Mouse (Mus musculus): ENCODE data around the gene Echdc3. TPM values are rescaled to one million over a fixed set of nuclear protein-coding genes. Genes with fewer than 3 reads are reported as not detected.
A peak's percentile ranks its signal among the peaks of the same experiment; 100 is the strongest.

Echdc3 gene
- polyA plus RNA-seq, 1 experiment from 2014 or later: 6.0 TPM

DNA sequence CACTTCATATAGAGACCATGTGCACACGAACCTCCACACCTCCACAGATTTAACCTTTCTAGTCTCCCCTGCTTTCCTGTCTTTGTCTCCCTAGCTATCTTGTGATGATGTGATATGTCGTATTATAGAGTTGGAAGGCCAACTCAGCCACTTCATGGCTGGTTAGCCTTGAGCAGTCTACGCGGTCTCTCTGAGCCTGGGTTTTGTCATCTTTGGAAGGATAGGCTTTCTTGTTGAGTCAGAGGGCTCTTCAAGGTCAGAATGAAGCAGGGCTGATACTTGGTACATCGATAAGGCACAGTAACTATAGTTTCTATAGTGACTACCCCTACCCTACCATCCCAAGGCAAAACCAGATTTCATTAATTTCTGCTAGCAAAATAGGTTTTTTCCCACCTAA is 28.6 kb upstream of the Echdc3 start:
- Histone ChIP-seq H3K4me2 (no peak overlapping the region), H3K27ac (no peak overlapping the region), H3K9ac (no peak overlapping the region), H3K9me3 (no peaks in the 10 kb centered on the region), H3K36me3 (no peaks in the 10 kb centered on the region), H3K4me3 (no peak overlapping the region), H3K27me3 (no peaks in the 10 kb centered on the region), H3K4me1 (no peaks in the 10 kb centered on the region)
- no peak for ATAC-seq (ENCODE audit: insufficient number of reproducible peaks, low FRiP score, low TSS enrichment, low read depth)
- WGBS: 87% methylated on average over 5 of the region's 5 CpGs

DNA sequence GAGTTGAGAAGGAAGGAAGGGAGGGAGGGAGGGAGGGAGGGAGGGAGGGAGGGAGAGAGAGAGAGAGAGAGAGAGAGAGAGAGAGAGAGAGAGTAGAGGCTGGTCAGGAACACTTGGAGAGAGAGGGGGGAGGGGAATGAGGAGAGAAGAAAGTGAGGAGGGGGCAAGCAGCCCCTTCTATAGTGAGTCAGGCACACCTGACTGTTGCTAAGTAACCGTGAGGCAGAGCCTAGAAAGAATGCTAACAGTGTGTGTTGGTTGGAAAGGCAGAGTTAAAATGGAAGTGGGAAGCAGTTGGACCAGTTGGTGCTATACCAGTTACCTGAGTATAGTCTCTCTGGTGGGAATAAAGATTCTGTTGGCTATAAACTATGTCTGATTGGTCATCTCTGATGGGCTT is 27.2 kb upstream of the Echdc3 start:
- no peak overlapping the region for H3K4me3 ChIP-seq
- no peaks in the 10 kb centered on the region for H3K9me3 ChIP-seq
- WGBS: 71% methylated on average over 1 of the region's 1 CpGs
- no peak overlapping the region for H3K4me2 ChIP-seq
- H3K27ac ChIP-seq: no peak overlapping the region
- no peak for ATAC-seq (ENCODE audit: insufficient number of reproducible peaks, low FRiP score, low TSS enrichment, low read depth)
- H3K36me3 ChIP-seq: no peaks in the 10 kb centered on the region
- H3K4me1 ChIP-seq: no peaks in the 10 kb centered on the region
- H3K27me3 ChIP-seq: no peaks in the 10 kb centered on the region
- H3K9ac ChIP-seq: no peak overlapping the region

DNA sequence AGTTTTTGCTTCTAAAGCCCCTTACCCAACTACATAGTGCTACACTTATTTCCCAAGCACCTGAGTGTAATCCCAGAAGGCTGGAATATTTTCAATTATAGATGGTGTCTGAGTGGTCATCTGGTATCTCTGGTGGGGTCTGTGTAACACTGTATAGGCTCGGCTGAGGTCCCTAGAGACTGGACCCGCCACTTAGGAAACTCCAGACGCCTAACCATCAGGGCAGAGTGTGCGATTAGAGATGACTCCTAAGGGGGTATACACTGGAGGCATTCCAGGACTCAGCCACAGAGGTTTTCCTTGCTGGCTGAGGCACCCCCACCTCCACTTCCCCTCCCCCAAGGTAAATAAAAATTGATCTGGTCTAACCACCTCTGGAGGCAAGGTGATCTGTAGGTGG is 26.5 kb upstream of the Echdc3 start:
- H3K4me1 ChIP-seq: no peaks in the 10 kb centered on the region
- WGBS: 58% methylated on average over 4 of the region's 4 CpGs

DNA sequence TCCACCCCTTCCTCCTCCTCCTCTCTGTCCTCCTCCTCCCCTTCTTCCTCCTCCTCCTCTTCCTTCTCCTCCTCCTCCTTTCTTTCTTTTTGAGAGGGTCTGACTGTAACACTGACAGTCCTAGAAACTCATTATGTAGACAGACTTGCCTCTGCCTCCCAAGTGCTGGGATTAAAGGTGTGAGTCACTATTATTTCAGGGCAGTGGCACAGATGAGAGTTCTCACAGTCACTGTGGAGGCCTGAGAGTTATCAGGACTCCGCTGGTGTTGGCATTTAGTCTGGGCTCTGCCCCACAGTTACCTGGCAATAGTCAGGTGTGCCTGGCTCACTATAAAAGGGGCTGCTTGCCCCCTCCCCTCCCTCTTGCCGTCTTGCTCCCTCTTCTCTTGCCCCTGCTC is 25.8 kb upstream of the Echdc3 start:
- H3K27ac ChIP-seq: no peak overlapping the region
- no peaks in the 10 kb centered on the region for H3K9me3 ChIP-seq
- no peaks in the 10 kb centered on the region for H3K4me1 ChIP-seq
- H3K4me3 ChIP-seq: no peak overlapping the region
- ATAC-seq (ENCODE audit: insufficient number of reproducible peaks, low FRiP score, low TSS enrichment, low read depth): no peak
- 46% methylated on average over 2 of the region's 2 CpGs for WGBS
- H3K36me3 ChIP-seq: no peaks in the 10 kb centered on the region
- H3K4me2 ChIP-seq: no peak overlapping the region
- H3K27me3 ChIP-seq: no peaks in the 10 kb centered on the region
- H3K9ac ChIP-seq: no peak overlapping the region

More for the DNA sequence above, 26.5 kb upstream of the Echdc3 start:
- no peak overlapping the region for H3K27ac ChIP-seq
- no peaks in the 10 kb centered on the region for H3K9me3 ChIP-seq
- H3K9ac ChIP-seq: no peak overlapping the region
- H3K36me3 ChIP-seq: no peaks in the 10 kb centered on the region
- no peak for ATAC-seq (ENCODE audit: insufficient number of reproducible peaks, low FRiP score, low TSS enrichment, low read depth)
- no peak overlapping the region for H3K4me2 ChIP-seq
- H3K4me3 ChIP-seq: no peak overlapping the region
- H3K27me3 ChIP-seq: no peaks in the 10 kb centered on the region

DNA sequence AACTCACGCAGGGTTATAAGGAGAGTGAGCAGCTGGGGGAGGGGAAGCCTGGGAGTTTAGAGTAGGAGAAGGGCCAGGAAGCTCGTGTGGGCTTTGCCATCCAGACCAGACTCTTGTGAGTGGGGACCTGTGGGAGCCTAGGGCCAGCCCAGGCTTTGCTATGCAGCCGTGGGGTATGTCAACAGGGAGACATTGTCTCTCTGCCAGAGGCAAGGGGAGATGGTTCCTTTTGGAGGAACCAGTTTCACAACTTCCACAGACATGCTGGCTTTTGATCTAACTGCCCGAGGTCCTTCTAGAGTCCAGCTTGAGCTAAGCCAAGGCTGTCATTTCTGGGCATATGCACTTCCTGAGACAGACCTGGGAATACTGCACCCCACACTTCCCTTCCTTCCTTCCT is 25.4 kb upstream of the Echdc3 start:
- no peak for ATAC-seq (ENCODE audit: insufficient number of reproducible peaks, low FRiP score, low TSS enrichment, low read depth)
- Histone ChIP-seq H3K36me3 (no peaks in the 10 kb centered on the region), H3K4me3 (no peak overlapping the region), H3K4me1 (no peaks in the 10 kb centered on the region), H3K9me3 (no peaks in the 10 kb centered on the region), H3K27me3 (no peaks in the 10 kb centered on the region), H3K4me2 (no peak overlapping the region), H3K27ac (no peak overlapping the region), H3K9ac (no peak overlapping the region)
- WGBS: 36% methylated on average over 4 of the region's 4 CpGs

DNA sequence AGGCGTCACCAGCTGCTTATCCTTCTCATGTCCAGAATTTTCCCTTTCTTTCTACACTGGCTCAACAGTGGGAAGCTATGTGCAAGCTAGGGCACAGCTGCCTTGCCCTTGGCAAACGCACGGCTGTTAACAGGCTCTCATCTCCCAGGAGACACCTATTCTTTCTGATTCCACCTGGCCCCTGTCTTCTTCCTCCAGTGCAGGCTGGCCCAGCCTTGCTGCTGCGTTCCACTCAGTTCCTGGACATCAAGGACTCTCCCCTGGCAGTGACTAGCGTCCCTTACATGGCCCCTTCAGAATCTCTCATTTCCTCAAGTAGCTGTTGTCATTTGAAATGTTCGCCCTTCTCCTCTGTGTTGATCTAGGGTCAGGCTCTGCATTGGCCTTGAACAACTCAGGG is 20.5 kb upstream of the Echdc3 start:
- no peak for ATAC-seq (ENCODE audit: insufficient number of reproducible peaks, low FRiP score, low TSS enrichment, low read depth)
- Histone ChIP-seq H3K9ac (no peak overlapping the region), H3K36me3 (no peaks in the 10 kb centered on the region), H3K9me3 (no peaks in the 10 kb centered on the region), H3K27me3 (no peaks in the 10 kb centered on the region), H3K27ac (no peak overlapping the region), H3K4me1 (no peaks in the 10 kb centered on the region), H3K4me3 (no peak overlapping the region), H3K4me2 (no peak overlapping the region)
- 63% methylated on average over 6 of the region's 6 CpGs for WGBS

DNA sequence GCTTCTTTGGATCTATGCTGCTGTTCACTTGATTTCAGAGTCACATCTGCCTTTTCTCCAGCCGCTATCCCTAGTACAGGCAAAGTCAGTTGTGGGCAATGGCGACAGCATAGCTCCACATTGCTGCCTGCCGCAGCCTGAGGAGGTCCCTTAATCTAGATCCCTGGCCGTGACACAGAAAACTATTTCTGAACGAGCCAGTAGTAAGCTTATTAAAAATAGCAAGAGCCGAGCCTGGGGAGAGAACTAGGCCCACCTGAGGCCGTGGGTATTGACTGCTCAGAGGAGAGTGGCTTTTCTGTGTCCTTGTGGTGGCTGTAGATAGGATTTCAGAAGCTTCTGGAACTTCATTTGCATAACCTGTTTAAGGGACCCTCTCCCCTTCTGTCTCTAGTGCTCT is 19.9 kb upstream of the Echdc3 start:
- Histone ChIP-seq H3K27me3 (no peaks in the 10 kb centered on the region), H3K4me1 (no peaks in the 10 kb centered on the region), H3K9me3 (no peaks in the 10 kb centered on the region), H3K9ac (no peak overlapping the region), H3K4me3 (no peak overlapping the region), H3K27ac (no peak overlapping the region), H3K4me2 (no peak overlapping the region), H3K36me3 (no peaks in the 10 kb centered on the region)
- WGBS: 79% methylated on average over 7 of the region's 7 CpGs
- no peak for ATAC-seq (ENCODE audit: insufficient number of reproducible peaks, low FRiP score, low TSS enrichment, low read depth)

DNA sequence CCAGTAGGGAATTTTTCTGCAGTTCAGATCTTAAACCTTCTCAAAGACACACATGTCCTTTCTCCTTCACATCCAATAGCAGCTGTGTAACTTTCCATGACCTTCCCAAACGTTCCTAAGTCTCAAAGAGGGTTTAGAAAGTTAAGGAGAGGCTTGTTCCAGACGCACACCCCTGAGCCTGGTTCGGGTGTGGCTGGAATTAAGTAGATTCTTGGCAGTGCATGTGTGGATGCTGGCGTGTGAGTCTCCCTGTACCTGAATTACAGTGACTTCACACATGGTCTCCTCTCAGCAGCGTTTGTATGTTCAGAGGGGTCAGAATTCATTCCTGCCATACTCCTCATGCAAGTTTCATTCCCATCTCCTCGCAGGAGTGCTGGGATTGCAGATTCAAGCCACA is 18.0 kb upstream of the Echdc3 start:
- Histone ChIP-seq H3K4me2 (no peak overlapping the region), H3K36me3 (no peaks in the 10 kb centered on the region), H3K4me3 (no peak overlapping the region), H3K27ac (peak overlapping the region; percentile 52; the same call in 1 of the 2 replicates), H3K9me3 (no peaks in the 10 kb centered on the region), H3K4me1 (no peaks in the 10 kb centered on the region), H3K27me3 (no peaks in the 10 kb centered on the region), H3K9ac (no peak overlapping the region)
- ATAC-seq (ENCODE audit: insufficient number of reproducible peaks, low FRiP score, low TSS enrichment, low read depth): peak; percentile 35; the same call in 1 of the 2 replicates
- 47% methylated on average over 6 of the region's 6 CpGs for WGBS

DNA sequence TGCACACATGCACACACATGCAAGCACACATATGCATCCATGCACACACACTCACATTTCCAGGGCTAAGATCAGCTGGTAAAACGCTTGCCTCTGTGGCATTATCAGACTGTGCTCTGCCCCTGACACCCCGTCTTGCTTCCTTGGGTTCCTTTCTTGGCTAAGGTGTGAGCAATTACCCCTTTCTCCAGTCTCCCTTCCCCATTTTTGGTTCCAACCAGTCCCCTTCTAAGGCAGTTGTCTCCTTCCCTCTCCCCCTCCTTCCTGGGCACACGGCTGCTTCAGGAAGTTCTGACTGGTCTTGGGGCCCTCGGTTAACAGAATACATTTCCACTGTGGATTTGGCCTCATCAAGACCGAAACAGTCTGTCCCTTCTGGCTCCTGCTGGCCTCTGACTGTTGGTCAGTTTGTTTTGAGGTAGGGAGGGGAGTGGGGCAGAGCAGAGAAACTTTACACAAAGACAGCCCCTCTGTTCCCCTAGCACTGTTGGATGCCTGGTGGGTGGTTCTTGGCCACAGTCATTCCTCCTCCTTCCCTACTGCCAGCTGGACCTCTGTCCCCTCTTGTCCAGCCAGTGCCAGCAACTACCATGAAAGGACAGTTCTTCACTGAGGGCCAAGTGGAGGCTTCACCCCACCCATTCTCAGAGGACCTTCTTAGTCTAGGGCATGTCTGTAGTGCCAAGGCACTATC is 16.9 kb upstream of the Echdc3 start:
- H3K4me2 ChIP-seq: no peak overlapping the region
- no peaks in the 10 kb centered on the region for H3K4me1 ChIP-seq
- H3K27me3 ChIP-seq: no peaks in the 10 kb centered on the region
- no peak overlapping the region for H3K27ac ChIP-seq
- no peak overlapping the region for H3K4me3 ChIP-seq
- ATAC-seq (ENCODE audit: insufficient number of reproducible peaks, low FRiP score, low TSS enrichment, low read depth): no peak
- H3K9ac ChIP-seq: no peak overlapping the region
- 0 out of 2 replicates have a peak, but pooled peaks cover 5% of the 10 kb centered on the region for H3K9me3 ChIP-seq
- no peaks in the 10 kb centered on the region for H3K36me3 ChIP-seq
- WGBS: 73% methylated on average over 5 of the region's 5 CpGs

DNA sequence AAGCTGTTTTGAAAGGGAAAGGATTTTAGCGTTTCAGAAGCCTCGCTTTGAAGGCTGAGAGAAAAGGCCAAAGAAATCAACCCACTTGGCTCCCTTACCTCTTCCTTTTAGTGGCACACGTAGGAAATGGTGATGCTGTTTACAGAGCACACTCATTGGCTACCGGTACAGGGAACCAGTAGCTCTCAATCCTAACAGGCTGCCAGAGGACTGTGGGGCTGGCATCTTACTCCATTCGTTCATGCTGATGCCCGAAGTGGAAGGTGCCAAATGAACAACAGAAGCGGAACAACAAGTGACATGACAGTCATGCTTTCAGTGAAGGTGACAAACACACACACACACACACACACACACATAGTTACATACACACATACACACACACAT is 14.2 kb upstream of the Echdc3 start:
- Histone ChIP-seq H3K9ac (no peak overlapping the region), H3K4me2 (no peak overlapping the region), H3K4me1 (no peaks in the 10 kb centered on the region), H3K27ac (no peak overlapping the region), H3K27me3 (no peaks in the 10 kb centered on the region), H3K4me3 (no peak overlapping the region), H3K36me3 (no peaks in the 10 kb centered on the region), H3K9me3 (0 out of 2 replicates have a peak, but pooled peaks cover 6% of the 10 kb centered on the region)
- ATAC-seq (ENCODE audit: insufficient number of reproducible peaks, low FRiP score, low TSS enrichment, low read depth): no peak
- WGBS: 83% methylated on average over 7 of the region's 7 CpGs

DNA sequence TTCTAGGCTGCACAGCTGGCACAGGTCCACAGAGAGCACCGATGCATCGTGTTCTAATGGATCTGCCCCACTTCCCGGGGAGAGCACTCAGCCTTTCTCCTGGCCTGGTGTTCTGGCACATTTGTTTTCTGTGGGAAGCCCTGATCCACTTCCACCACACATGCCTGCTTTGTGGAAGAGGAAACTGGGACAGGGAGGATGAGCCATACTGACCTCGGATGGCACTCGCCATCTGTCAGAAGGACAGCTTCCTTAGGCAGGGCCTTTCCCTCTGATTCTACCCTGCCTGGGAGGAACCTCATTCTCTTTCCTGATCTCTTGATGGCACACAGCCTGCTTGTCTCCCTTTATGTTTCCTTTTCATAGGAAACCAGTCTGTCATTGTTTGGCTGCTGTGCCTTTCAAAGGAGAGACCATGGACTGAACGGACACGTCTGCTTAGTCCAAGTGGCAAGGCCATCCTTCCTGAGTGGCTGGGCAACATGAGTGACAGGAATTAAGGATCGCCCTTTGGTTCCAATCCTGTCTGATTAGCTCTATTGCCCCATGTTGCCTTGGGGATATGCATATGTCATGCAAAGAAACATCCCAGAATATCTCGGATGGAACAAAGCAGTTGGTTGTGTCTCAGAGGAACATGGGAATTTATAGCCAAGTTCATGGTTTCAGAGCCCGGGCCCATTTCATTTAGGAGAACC is 13.7 kb upstream of the Echdc3 start:
- Histone ChIP-seq H3K4me1 (no peaks in the 10 kb centered on the region), H3K9ac (no peak overlapping the region), H3K4me2 (no peak overlapping the region), H3K36me3 (no peaks in the 10 kb centered on the region), H3K27me3 (no peaks in the 10 kb centered on the region), H3K9me3 (0 out of 2 replicates have a peak, but pooled peaks cover 6% of the 10 kb centered on the region), H3K27ac (no peak overlapping the region), H3K4me3 (no peak overlapping the region)
- ATAC-seq (ENCODE audit: insufficient number of reproducible peaks, low FRiP score, low TSS enrichment, low read depth): no peak
- WGBS: 77% methylated on average over 10 of the region's 10 CpGs

DNA sequence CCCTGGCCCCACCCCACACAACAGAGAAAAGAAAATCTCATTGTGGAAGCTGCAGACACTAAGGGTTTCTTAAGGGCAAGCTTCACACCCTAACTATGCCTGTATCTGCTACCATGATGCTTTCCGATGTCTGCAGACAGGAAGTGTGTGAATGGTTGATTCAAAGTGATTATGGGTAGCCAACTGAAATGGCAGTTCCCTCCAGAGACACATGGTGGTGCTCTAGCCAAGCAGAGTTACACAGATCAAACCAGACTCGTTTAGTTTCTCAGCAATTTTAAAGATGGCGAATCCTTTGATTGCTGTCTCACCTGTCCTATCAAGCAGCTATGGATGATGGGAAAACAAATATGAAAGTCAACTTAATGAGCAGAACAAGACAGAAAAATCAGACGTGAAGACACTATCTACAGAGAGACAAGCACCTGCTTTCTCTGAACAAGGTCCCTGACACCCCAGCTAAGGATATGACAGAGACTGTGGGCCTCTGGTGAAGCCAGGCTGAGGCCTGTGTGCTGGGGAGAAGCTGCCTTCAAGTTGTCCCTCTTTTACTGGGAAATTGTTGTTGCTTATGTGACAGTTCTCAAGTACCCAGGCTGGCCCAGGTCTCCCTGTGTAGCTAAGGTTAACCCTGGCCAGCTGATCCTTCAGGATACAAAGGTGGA is 7.4 kb upstream of the Echdc3 start:
- no peak overlapping the region for H3K9ac ChIP-seq
- H3K27ac ChIP-seq: no peak overlapping the region
- no peaks in the 10 kb centered on the region for H3K36me3 ChIP-seq
- WGBS: 14% methylated on average over 4 of the region's 4 CpGs
- no peaks in the 10 kb centered on the region for H3K4me1 ChIP-seq
- ATAC-seq (ENCODE audit: insufficient number of reproducible peaks, low FRiP score, low TSS enrichment, low read depth): no peak
- 0 out of 2 replicates have a peak, but pooled peaks cover 6% of the 10 kb centered on the region for H3K9me3 ChIP-seq
- H3K4me2 ChIP-seq: no peak overlapping the region
- H3K4me3 ChIP-seq: no peak overlapping the region
- no peaks in the 10 kb centered on the region for H3K27me3 ChIP-seq
